Mouse (Mus musculus) MEL (cell line): ENCODE data around the gene Naa40. TPM values are rescaled to one million over a fixed set of nuclear protein-coding genes. Genes with fewer than 3 reads are reported as not detected.

ENCODE experiments used
- DNase-seq: peaks from one replicate; pipeline ENCODE4 v3.0.0; 2011; ENCODE audit warnings: low read depth, low spot score
- H3K27ac ChIP-seq: 2 replicates; pipeline ENCODE4 v1.5.1; 2012; ENCODE audit warnings: low read depth, mild to moderate bottlenecking, control low read depth, low read length, moderate library complexity; ENCODE audit not compliant: control insufficient read depth
- H3K27me3 ChIP-seq, 2 experiments: fragments of 150-350 bp in 1 of 2; sonication (generic) in 1 of 2; 2 replicates each; pipeline ENCODE4 v1.6.1; 2012; ENCODE audit warnings: low read length in 2 of 2, mild to moderate bottlenecking in 2 of 2, improper control_type of control experiment in 1 of 2, moderate library complexity in 1 of 2; ENCODE audit not compliant: insufficient read depth in 2 of 2, control insufficient read depth in 1 of 2
- H3K36me3 ChIP-seq, 2 experiments: 2 replicates each; pipeline ENCODE4 v1.6.1; 2012 to 2014; ENCODE audit warnings: low read length in 2 of 2, improper control_type of control experiment in 1 of 2, inconsistent platforms in 1 of 2, mild to moderate bottlenecking in 1 of 2; ENCODE audit not compliant: insufficient read depth in 2 of 2, control insufficient read depth in 1 of 2
- H3K4me1 ChIP-seq, 2 experiments: fragments of 150-350 bp in 1 of 2; sonication (generic) in 1 of 2; 2 replicates each; pipeline ENCODE4 v1.6.1; 2012; ENCODE audit warnings: low read length in 2 of 2, improper control_type of control experiment in 1 of 2, mild to moderate bottlenecking in 1 of 2; ENCODE audit not compliant: insufficient read depth in 2 of 2, control insufficient read depth in 1 of 2
- H3K4me3 ChIP-seq, 2 experiments: fragments of 150-350 bp in 1 of 2; sonication (generic) in 1 of 2; 2 replicates each; pipeline ENCODE4 v1.5.1; 2012; ENCODE audit warnings: low read depth in 2 of 2, low read length in 2 of 2, mild to moderate bottlenecking in 2 of 2, moderate library complexity in 2 of 2, control low read depth in 1 of 2, improper control_type of control experiment in 1 of 2; ENCODE audit not compliant: control insufficient read depth in 1 of 2, insufficient read depth in 1 of 2
- H3K79me2 ChIP-seq: 2 replicates; pipeline ENCODE4 v1.6.1; 2012; ENCODE audit warnings: mild to moderate bottlenecking, low read length, moderate library complexity; ENCODE audit not compliant: control insufficient read depth, poor library complexity, insufficient read depth
- H3K9ac ChIP-seq: 2 replicates; pipeline ENCODE4 v1.6.1; 2012; ENCODE audit warnings: low read depth, mild to moderate bottlenecking, control low read depth, low read length, moderate library complexity; ENCODE audit not compliant: control insufficient read depth, poor library complexity, severe bottlenecking
- H3K9me3 ChIP-seq: fragments of 150-350 bp; sonication (generic); replicated peaks from 2 replicates; pipeline ENCODE4 v1.6.1; 2012; ENCODE audit warnings: mild to moderate bottlenecking, low read length, improper control_type of control experiment, moderate library complexity; ENCODE audit not compliant: insufficient read depth
- CHD1 ChIP-seq: IDR thresholded peaks from 2 replicates; pipeline ENCODE4 v1.6.1; 2012; ENCODE audit warnings: low read depth, mild to moderate bottlenecking, inconsistent platforms, low read length, improper control_type of control experiment
- CHD2 ChIP-seq: IDR thresholded peaks from 2 replicates; pipeline ENCODE4 v1.6.1; 2011; ENCODE audit warnings: low read length, improper control_type of control experiment
- CTCF ChIP-seq, 3 experiments: IDR thresholded peaks in 2 of 3; conservative IDR thresholded peaks in 1 of 3; 2 replicates each; pipeline ENCODE4 v1.5.1; 2011 to 2012; ENCODE audit warnings: low read length in 3 of 3, low read depth in 2 of 3, mild to moderate bottlenecking in 2 of 3, improper control_type of control experiment in 1 of 3, inconsistent platforms in 1 of 3, mixed read lengths in 1 of 3, moderate library complexity in 1 of 3; ENCODE audit not compliant: control insufficient read depth in 1 of 3, insufficient read depth in 1 of 3, poor library complexity in 1 of 3, severe bottlenecking in 1 of 3
- E2F4 ChIP-seq: IDR thresholded peaks from 2 replicates; pipeline ENCODE4 v1.6.1; 2011; ENCODE audit warnings: low read depth, low read length, improper control_type of control experiment, borderline replicate concordance
- GABPA ChIP-seq: IDR thresholded peaks from 2 replicates; pipeline ENCODE4 v1.6.1; 2012; ENCODE audit warnings: low read depth, mild to moderate bottlenecking, inconsistent platforms, low read length, improper control_type of control experiment, moderate library complexity
- GATA1 ChIP-seq: IDR thresholded peaks from 2 replicates; pipeline ENCODE4 v1.6.1; 2011; ENCODE audit warnings: low read depth, low read length, improper control_type of control experiment
- HCFC1 ChIP-seq: IDR thresholded peaks from 2 replicates; pipeline ENCODE4 v1.6.1; 2012; ENCODE audit warnings: low read depth, mild to moderate bottlenecking, inconsistent platforms, low read length, improper control_type of control experiment, moderate library complexity
- MYB ChIP-seq: IDR thresholded peaks from 2 replicates; pipeline ENCODE4 v1.6.1; 2011; ENCODE audit warnings: mild to moderate bottlenecking, low read depth, low read length, improper control_type of control experiment
- NELFE ChIP-seq: IDR thresholded peaks from 2 replicates; pipeline ENCODE4 v1.6.1; 2011; ENCODE audit warnings: low read depth, low read length, improper control_type of control experiment
- NRF1 ChIP-seq: IDR thresholded peaks from 2 replicates; pipeline ENCODE4 v1.6.1; 2014; ENCODE audit warnings: low read depth, mild to moderate bottlenecking, inconsistent platforms, low read length, improper control_type of control experiment, moderate library complexity; ENCODE audit not compliant: poor library complexity, insufficient read depth, severe bottlenecking
- POLR2A ChIP-seq, 2 experiments: IDR thresholded peaks; 2 replicates each; pipeline ENCODE4 v1.6.1; 2011 to 2012; ENCODE audit warnings: low read length in 2 of 2, mild to moderate bottlenecking in 2 of 2, control low read depth in 1 of 2, improper control_type of control experiment in 1 of 2, low read depth in 1 of 2, moderate library complexity in 1 of 2; ENCODE audit not compliant: control insufficient read depth in 1 of 2, insufficient read depth in 1 of 2, poor library complexity in 1 of 2
- RAD21 ChIP-seq: IDR thresholded peaks from 2 replicates; pipeline ENCODE4 v1.6.1; 2011; ENCODE audit warnings: mild to moderate bottlenecking, low read depth, low read length, improper control_type of control experiment
- RCOR1 ChIP-seq: IDR thresholded peaks from 2 replicates; pipeline ENCODE4 v1.6.1; 2012; ENCODE audit warnings: low read depth, mild to moderate bottlenecking, inconsistent platforms, low read length, improper control_type of control experiment
- SIN3A ChIP-seq: IDR thresholded peaks from 2 replicates; pipeline ENCODE4 v1.6.1; 2012; ENCODE audit warnings: low read length, improper control_type of control experiment, inconsistent platforms
- SMC3 ChIP-seq: IDR thresholded peaks from 2 replicates; pipeline ENCODE4 v1.6.1; 2011; ENCODE audit warnings: low read depth, low read length, improper control_type of control experiment
- TCF12 ChIP-seq: IDR thresholded peaks from 2 replicates; pipeline ENCODE4 v1.6.1; 2014; ENCODE audit warnings: low read depth, mild to moderate bottlenecking, inconsistent platforms, low read length, improper control_type of control experiment, moderate library complexity
- UBTF ChIP-seq: IDR thresholded peaks from 2 replicates; pipeline ENCODE4 v1.6.1; 2012; ENCODE audit warnings: low read depth, mild to moderate bottlenecking, inconsistent platforms, low read length, improper control_type of control experiment, moderate library complexity, borderline replicate concordance; ENCODE audit not compliant: insufficient read depth
- USF1 ChIP-seq: IDR thresholded peaks from 2 replicates; pipeline ENCODE4 v1.6.1; 2014; ENCODE audit warnings: low read depth, mild to moderate bottlenecking, inconsistent platforms, low read length, improper control_type of control experiment, moderate library complexity
- ZKSCAN1 ChIP-seq: IDR thresholded peaks from 2 replicates; pipeline ENCODE4 v1.6.1; 2012; ENCODE audit warnings: low read depth, mild to moderate bottlenecking, inconsistent platforms, low read length, improper control_type of control experiment, moderate library complexity
- ZNF384 ChIP-seq: IDR thresholded peaks from 2 replicates; pipeline ENCODE4 v1.6.1; 2012; ENCODE audit warnings: low read depth, mild to moderate bottlenecking, inconsistent platforms, low read length, improper control_type of control experiment
- polyA plus RNA-seq, 2 experiments: library from polyadenylated mRNA; stranded (reverse) in 1 of 2; unstranded in 1 of 2; fragments of >175 nt in 1 of 2; fragments of >200 nt in 1 of 2; gene quantifications; 2 replicates each; pipeline versions ENCODE4 v1.2.1 to v1.2.4; 2012; ENCODE audit warnings: low replicate concordance in 2 of 2, low read depth in 1 of 2; ENCODE audit not compliant: insufficient read length in 2 of 2, insufficient read depth in 1 of 2, missing spikeins in 1 of 2
- total RNA-seq: library from RNA; depleted of rRNA; stranded (reverse); fragments of 300-350 nt; gene quantifications from 2 replicates; pipeline ENCODE4 v1.2.3, GENCODE M21; 2012

Naa40 gene
- total and polyA plus RNA-seq, 3 experiments: 46.8 to 75.7 TPM; not detected in 1

GRCm38 (mm10) chr19:7264088-7264765 lies 23.2 kb upstream of the Naa40 start (continued):
- TF ChIP-seq GATA1: no peak

- H3K9me3 ChIP-seq: no peaks in the 10 kb centered on the region
- H3K36me3 ChIP-seq: peaks cover 0 to 4% of the 10 kb centered on the region in 2 experiments; a peak in 1 of 4 replicates
- no peak overlapping the region for H3K9ac ChIP-seq
- no peak overlapping the region for H3K27ac ChIP-seq
- peaks cover 0 to 20% of the 10 kb centered on the region in 2 experiments; a peak in 3 of 4 replicates for H3K4me1 ChIP-seq
- no peak overlapping the region for H3K4me3 ChIP-seq
- H3K27me3 ChIP-seq: no peaks in the 10 kb centered on the region
- no peaks in the 10 kb centered on the region for H3K79me2 ChIP-seq
- no peak for DNase-seq
- TF ChIP-seq GATA1 (no peak), UBTF (no peak), HCFC1 (no peak), ZKSCAN1 (no peak), CHD1 (no peak), RCOR1 (no peak), USF1 (no peak), SIN3A (no peak), SMC3 (no peak), E2F4 (no peak), CTCF (IDR thresholded peaks at IDR 0.05 in 2 of 3, conservative IDR thresholded peaks at IDR 0.05 in 1 of 3; ENCODE audit: control insufficient read depth in 1 of 3, insufficient read depth in 1 of 3, low read depth in 2 of 3, low read length in 3 of 3, poor library complexity in 1 of 3, severe bottlenecking in 1 of 3) (no peak; a peak in 1 of 6 replicates), CHD2 (no peak), MYB (no peak), GABPA (no peak), NELFE (no peak), POLR2A (IDR thresholded peaks at IDR 0.05; ENCODE audit: control insufficient read depth in 1 of 2, insufficient read depth in 1 of 2, low read depth in 1 of 2, low read length in 2 of 2, poor library complexity in 1 of 2) (no peak), RAD21 (no peak), ZNF384 (no peak), TCF12 (no peak), NRF1 (no peak)
Observed at GRCm38 (mm10) chr19:7262592-7262991, 21.6 kb upstream of the Naa40 start.
